Mouse (Mus musculus) liver, postnatal 0 days (tissue): ENCODE results near the gene Patl1.
"Not testable (repeated sequence)": the region's sequence is repeated elsewhere in the genome, so short reads cannot be mapped to it uniquely, and the experiment has no call there.

ENCODE experiments used
- CTCF ChIP-seq: sonication (generic); IDR thresholded peaks from 2 replicates; pipeline ENCODE4 v1.5.1; 2016; ENCODE audit warnings: antibody characterized with exemption, low read depth
- EP300 ChIP-seq: IDR thresholded peaks from 2 replicates; pipeline ENCODE4 v1.6.1; 2016; ENCODE audit warnings: antibody characterized with exemption, low read depth, mild to moderate bottlenecking

DNA sequence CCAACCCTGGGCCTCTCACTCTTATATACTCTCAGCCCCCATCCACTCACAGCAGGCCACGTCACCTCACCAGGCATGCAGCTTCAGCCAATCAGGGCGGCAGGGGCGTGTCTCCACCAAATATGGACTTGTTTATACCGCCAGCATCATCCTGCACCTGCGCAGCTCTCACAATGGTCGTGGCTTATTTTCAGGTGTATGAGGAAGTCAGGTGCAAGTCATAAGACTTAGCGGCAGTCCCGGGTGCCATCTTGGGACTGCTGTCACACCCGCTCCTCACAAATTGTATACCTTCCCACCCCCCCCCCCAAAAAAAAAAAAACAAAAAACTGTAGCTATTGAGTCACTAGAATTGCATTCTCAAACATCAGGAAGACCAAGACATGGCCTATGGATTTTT is 34.3 kb downstream of the Patl1 start:
- not testable (repeated sequence) for TF ChIP-seq CTCF, EP300
